Mouse (Mus musculus): ENCODE measurements around the gene Erc2.

GRCm38 (mm10) chr14:27935714-27936113 is 313.5 kb downstream of the Erc2 start:
- TF ChIP-seq POLR2A (IDR thresholded peaks at IDR 0.05; ENCODE audit: insufficient read length, low read depth) (no peak), USF1 (IDR thresholded peaks at IDR 0.05; ENCODE audit: low read depth) (no peak), MYOG (IDR thresholded peaks at IDR 0.05; ENCODE audit: control insufficient read depth in 1 of 3, insufficient read depth in 1 of 3, insufficient read length in 2 of 3, low read depth in 2 of 3) (no peak), POLR2AphosphoS2 (IDR thresholded peaks at IDR 0.05; ENCODE audit: insufficient read length, low read depth) (no peak), TCF3 (IDR thresholded peaks at IDR 0.05; ENCODE audit: insufficient read length, low read depth) (no peak), MYOD1 (IDR thresholded peaks at IDR 0.05; ENCODE audit: control insufficient read depth in 1 of 3, insufficient read length in 2 of 3, low read depth in 2 of 3) (no peak), MAX (IDR thresholded peaks at IDR 0.05; ENCODE audit: low read depth) (no peak), CEBPB (IDR thresholded peaks at IDR 0.05; ENCODE audit: insufficient read depth, poor library complexity, severe bottlenecking) (no peak), TCF12 (IDR thresholded peaks at IDR 0.05; ENCODE audit: insufficient read depth, poor library complexity, severe bottlenecking) (no peak), E2F4 (IDR thresholded peaks at IDR 0.05; ENCODE audit: insufficient read depth) (no peak), SRF (IDR thresholded peaks at IDR 0.05; ENCODE audit: control insufficient read depth, insufficient read length, low read depth) (no peak)
